Mouse (Mus musculus): ENCODE measurements at regions not wholly inside any gene's neighbourhood (a gene's known extent, or its start where the extent isn't known, plus 50 kb on each side); places are given as distances from the start of the nearest gene placed in this dataset.

- Histone ChIP-seq H3K4me3 (ENCODE audit: control insufficient read depth in 1 of 2, insufficient read depth in 1 of 2, low read depth in 2 of 2, low read length in 2 of 2) (no peak overlapping the region), H3K79me2 (ENCODE audit: control insufficient read depth, insufficient read depth, low read length, poor library complexity) (no peaks in the 10 kb centered on the region), H3K9me3 (replicated peaks; ENCODE audit: insufficient read depth, low read length) (no peaks in the 10 kb centered on the region), H3K36me3 (ENCODE audit: control insufficient read depth in 1 of 2, insufficient read depth in 2 of 2, low read length in 2 of 2) (no peaks in the 10 kb centered on the region), H3K27ac (ENCODE audit: control insufficient read depth, low read depth, low read length) (no peak overlapping the region), H3K4me1 (ENCODE audit: control insufficient read depth in 1 of 2, insufficient read depth in 2 of 2, low read length in 2 of 2) (no peaks in the 10 kb centered on the region), H3K27me3 (ENCODE audit: control insufficient read depth in 1 of 2, insufficient read depth in 2 of 2, low read length in 2 of 2) (no peaks in the 10 kb centered on the region), H3K9ac (ENCODE audit: control insufficient read depth, low read depth, low read length, poor library complexity, severe bottlenecking) (no peak overlapping the region)
- DNase-seq (ENCODE audit: low read depth, low spot score) = no peak
- TF ChIP-seq TAL1 (IDR thresholded peaks at IDR 0.05; ENCODE audit: low read length) (no peak), SMC3 (IDR thresholded peaks at IDR 0.05; ENCODE audit: low read depth, low read length) (no peak), POLR2AphosphoS5 (IDR thresholded peaks at IDR 0.05; ENCODE audit: borderline replicate concordance, low read depth, low read length) (no peak), GABPA (IDR thresholded peaks at IDR 0.05; ENCODE audit: low read depth, low read length) (no peak), ELF1 (IDR thresholded peaks at IDR 0.05; ENCODE audit: low read depth, low read length) (no peak), TBP (IDR thresholded peaks at IDR 0.05; ENCODE audit: low read depth, low read length) (no peak), JUND (IDR thresholded peaks at IDR 0.05; ENCODE audit: low read depth, low read length) (no peak), RCOR1 (IDR thresholded peaks at IDR 0.05; ENCODE audit: low read depth, low read length) (no peak), ZKSCAN1 (IDR thresholded peaks at IDR 0.05; ENCODE audit: low read depth, low read length) (no peak), HCFC1 (IDR thresholded peaks at IDR 0.05; ENCODE audit: low read depth, low read length) (no peak), GATA1 (IDR thresholded peaks at IDR 0.05; ENCODE audit: low read depth, low read length) (no peak), EP300 (IDR thresholded peaks at IDR 0.05; ENCODE audit: low read depth in 1 of 2, low read length in 2 of 2) (no peak), USF1 (IDR thresholded peaks at IDR 0.05; ENCODE audit: low read depth, low read length) (no peak), POLR2A (IDR thresholded peaks at IDR 0.05; ENCODE audit: control insufficient read depth in 1 of 2, insufficient read depth in 1 of 2, low read depth in 1 of 2, low read length in 2 of 2, poor library complexity in 1 of 2) (no peak)
These were observed 85.3 kb upstream of the B3gat2 start for GRCm38 (mm10) chr1:23676301-23676700.

DNA sequence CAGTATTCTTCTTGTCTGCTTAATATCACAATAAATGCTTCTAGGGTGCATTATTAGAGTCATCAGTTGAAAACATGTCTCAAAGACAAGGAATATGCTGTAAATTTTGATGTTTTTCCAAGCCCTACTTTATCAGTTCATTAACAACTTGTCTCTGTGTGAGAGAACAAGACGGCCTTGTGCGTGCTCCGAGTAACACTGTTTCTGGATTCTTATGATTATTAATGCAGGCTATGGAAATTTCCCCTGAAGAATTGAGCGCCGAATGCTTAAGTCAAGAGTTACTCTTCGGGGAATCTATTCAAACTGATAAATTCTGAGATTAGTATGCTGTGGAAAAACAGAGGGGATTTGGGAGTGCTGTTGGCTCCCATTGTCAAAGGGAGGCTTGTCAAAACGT lies 72.2 kb upstream of the B3gat2 start:
- DNase-seq (ENCODE audit: low read depth, low spot score) = no peak
- H3K36me3 ChIP-seq (ENCODE audit: control insufficient read depth in 1 of 2, insufficient read depth in 2 of 2, low read length in 2 of 2) = no peaks in the 10 kb centered on the region
- H3K4me3 ChIP-seq (ENCODE audit: control insufficient read depth in 1 of 2, insufficient read depth in 1 of 2, low read depth in 2 of 2, low read length in 2 of 2) = no peak overlapping the region
- H3K27ac ChIP-seq (ENCODE audit: control insufficient read depth, low read depth, low read length) = no peak overlapping the region
- TF ChIP-seq CHD1 (IDR thresholded peaks at IDR 0.05; ENCODE audit: low read depth, low read length) (no peak), MEF2A (IDR thresholded peaks at IDR 0.05; ENCODE audit: extremely low read depth, insufficient replicate concordance, low read depth, low read length, poor library complexity, severe bottlenecking) (no peak), NRF1 (IDR thresholded peaks at IDR 0.05; ENCODE audit: insufficient read depth, low read depth, low read length, poor library complexity, severe bottlenecking) (no peak), ELF1 (IDR thresholded peaks at IDR 0.05; ENCODE audit: low read depth, low read length) (no peak), POLR2AphosphoS2 (IDR thresholded peaks at IDR 0.05; ENCODE audit: low read length) (no peak), EP300 (IDR thresholded peaks at IDR 0.05; ENCODE audit: low read depth in 1 of 2, low read length in 2 of 2) (no peak), SMC3 (IDR thresholded peaks at IDR 0.05; ENCODE audit: low read depth, low read length) (no peak), ETS1 (IDR thresholded peaks at IDR 0.05; ENCODE audit: low read depth, low read length) (no peak), ZMIZ1 (IDR thresholded peaks at IDR 0.05; ENCODE audit: low read depth, low read length) (no peak), POLR2A (IDR thresholded peaks at IDR 0.05; ENCODE audit: control insufficient read depth in 1 of 2, insufficient read depth in 1 of 2, low read depth in 1 of 2, low read length in 2 of 2, poor library complexity in 1 of 2) (no peak), MAZ (IDR thresholded peaks at IDR 0.05; ENCODE audit: low read depth, low read length) (no peak), JUND (IDR thresholded peaks at IDR 0.05; ENCODE audit: low read depth, low read length) (no peak), USF1 (IDR thresholded peaks at IDR 0.05; ENCODE audit: low read depth, low read length) (no peak), GABPA (IDR thresholded peaks at IDR 0.05; ENCODE audit: low read depth, low read length) (no peak), TCF12 (IDR thresholded peaks at IDR 0.05; ENCODE audit: low read depth, low read length) (no peak), CHD2 (IDR thresholded peaks at IDR 0.05; ENCODE audit: low read length) (no peak), HCFC1 (IDR thresholded peaks at IDR 0.05; ENCODE audit: low read depth, low read length) (no peak)
- H3K9ac ChIP-seq (ENCODE audit: control insufficient read depth, low read depth, low read length, poor library complexity, severe bottlenecking) = no peak overlapping the region
- no peaks in the 10 kb centered on the region for H3K27me3 ChIP-seq (ENCODE audit: control insufficient read depth in 1 of 2, insufficient read depth in 2 of 2, low read length in 2 of 2)
- H3K79me2 ChIP-seq (ENCODE audit: control insufficient read depth, insufficient read depth, low read length, poor library complexity) = no peaks in the 10 kb centered on the region
- no peaks in the 10 kb centered on the region for H3K9me3 ChIP-seq (replicated peaks; ENCODE audit: insufficient read depth, low read length)
- no peaks in the 10 kb centered on the region for H3K4me1 ChIP-seq (ENCODE audit: control insufficient read depth in 1 of 2, insufficient read depth in 2 of 2, low read length in 2 of 2)

Measured in MEL (cell line).